Mouse (Mus musculus): ENCODE data around the gene Tmprss11f. TPM values are rescaled to one million over a fixed set of nuclear protein-coding genes. Genes with fewer than 3 reads are reported as not detected.

Tmprss11f gene
- polyA plus RNA-seq, 1 experiment = not detected

DNA sequence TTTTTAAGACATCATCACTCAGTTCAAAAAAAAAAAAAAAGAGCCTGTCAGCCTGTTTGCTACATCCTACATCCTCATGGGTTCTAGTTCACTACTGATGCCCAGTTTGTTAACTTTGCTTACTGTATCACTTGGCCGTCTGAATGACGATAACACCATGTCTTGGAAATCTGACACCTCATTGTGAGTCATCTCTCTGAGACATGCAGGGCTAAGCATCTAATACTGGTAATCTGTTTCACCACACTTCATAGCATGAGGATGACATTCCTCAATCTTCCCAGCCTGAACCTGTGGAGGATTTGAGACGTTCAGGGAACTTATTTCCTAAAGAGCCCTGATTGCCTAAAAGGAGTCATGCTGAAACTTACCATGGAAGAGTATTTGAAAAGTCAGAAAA lies 91.6 kb downstream of the Tmprss11f start:
- no peak overlapping the region for H3K27ac ChIP-seq (ENCODE audit: insufficient read depth, low read length)
- no peaks in the 10 kb centered on the region; the same call in 1 of the 2 replicates for H3K4me1 ChIP-seq (ENCODE audit: control insufficient read depth, insufficient read depth, low read length)
- H3K4me3 ChIP-seq (ENCODE audit: insufficient read depth, low read length) = no peak overlapping the region
- TF ChIP-seq CTCF (IDR thresholded peaks at IDR 0.05; ENCODE audit: borderline replicate concordance, insufficient read depth, low read length) (no peak), POLR2A (IDR thresholded peaks at IDR 0.05; ENCODE audit: low read depth, low read length) (no peak)

DNA sequence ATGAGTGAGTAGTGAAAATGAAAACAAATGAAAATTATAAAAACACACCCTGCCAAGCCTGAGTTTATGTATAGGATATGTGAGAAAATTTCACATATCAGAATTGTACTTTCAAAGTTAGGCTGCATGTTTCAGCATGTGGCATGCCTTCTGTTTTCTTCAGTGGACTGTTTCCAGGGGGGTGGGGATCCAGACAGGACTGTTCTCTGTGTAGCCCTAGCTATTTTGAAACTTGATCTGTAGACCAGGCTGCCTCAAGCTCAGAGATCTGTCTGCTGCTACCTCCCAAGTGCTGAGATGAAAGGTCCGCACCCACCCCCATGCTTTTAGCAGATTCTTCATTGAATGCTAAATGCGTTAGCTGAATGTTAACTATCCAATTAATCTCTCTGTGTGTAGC lies 103.5 kb downstream of the Tmprss11f start:
- Histone ChIP-seq H3K4me3 (ENCODE audit: insufficient read depth, low read length) (no peak overlapping the region), H3K4me1 (ENCODE audit: control insufficient read depth, insufficient read depth, low read length) (no peaks in the 10 kb centered on the region), H3K27ac (ENCODE audit: insufficient read depth, low read length) (no peak overlapping the region)
- TF ChIP-seq POLR2A (IDR thresholded peaks at IDR 0.05; ENCODE audit: low read depth, low read length) (no peak), CTCF (IDR thresholded peaks at IDR 0.05; ENCODE audit: borderline replicate concordance, insufficient read depth, low read length) (no peak)

DNA sequence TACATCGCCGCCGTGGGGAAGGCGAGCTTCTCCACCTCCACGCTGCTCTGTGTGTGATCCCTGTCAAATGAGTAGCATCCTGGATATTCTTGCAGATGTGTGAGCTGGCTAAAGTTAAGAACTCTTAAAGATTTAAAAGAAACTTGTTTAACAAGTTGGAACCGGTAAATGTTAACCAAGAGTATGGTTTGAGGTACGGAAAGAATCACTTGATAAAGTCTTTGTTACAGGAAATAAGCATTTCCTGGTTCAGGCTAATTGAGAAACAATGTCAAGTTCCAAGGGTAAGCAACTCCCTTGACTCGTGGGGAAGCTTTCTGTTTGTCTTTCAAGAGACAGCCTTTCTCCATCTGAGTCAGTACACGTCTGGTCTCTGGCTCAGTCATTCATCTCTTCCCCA lies 113.7 kb downstream of the Tmprss11f start, which contains the start of gene Tmprss11g:
Tmprss11g (minus strand) TSS at position 101 of the 400 bp plus-strand sequence.
- no peaks in the 10 kb centered on the region for H3K4me1 ChIP-seq (ENCODE audit: control insufficient read depth, insufficient read depth, low read length)
- H3K4me3 ChIP-seq (ENCODE audit: insufficient read depth, low read length) = no peak within 1 kb of the TSS
- TF ChIP-seq CTCF (IDR thresholded peaks at IDR 0.05; ENCODE audit: borderline replicate concordance, insufficient read depth, low read length) (no peak), POLR2A (IDR thresholded peaks at IDR 0.05; ENCODE audit: low read depth, low read length) (no peak)
- H3K27ac ChIP-seq (ENCODE audit: insufficient read depth, low read length) = no peak within 1 kb of the TSS

DNA sequence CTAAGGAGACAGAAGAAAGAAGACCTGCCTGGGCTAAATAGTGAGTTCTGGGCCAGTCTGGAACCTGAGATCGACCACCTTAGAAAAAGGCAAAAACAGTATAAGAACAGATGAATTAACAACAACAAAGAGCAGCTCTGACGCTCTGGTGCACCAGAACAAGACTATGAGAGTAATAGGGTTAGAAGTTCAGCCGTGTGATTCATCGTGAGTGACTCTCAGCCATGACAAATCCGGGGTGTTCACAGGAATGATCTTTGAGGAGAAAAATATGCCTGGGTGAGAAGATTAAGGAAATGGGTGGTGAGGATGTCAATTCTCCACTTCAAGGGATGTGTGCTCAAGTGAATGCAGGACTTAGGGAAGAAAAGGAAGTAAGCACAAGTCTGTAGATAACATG lies 120.7 kb downstream of the Tmprss11f start:
- H3K27ac ChIP-seq (ENCODE audit: insufficient read depth, low read length) = no peak overlapping the region
- no peak for TF ChIP-seq POLR2A (IDR thresholded peaks at IDR 0.05; ENCODE audit: low read depth, low read length)
- TF ChIP-seq CTCF (IDR thresholded peaks at IDR 0.05; ENCODE audit: borderline replicate concordance, insufficient read depth, low read length) = no peak
- H3K4me3 ChIP-seq (ENCODE audit: insufficient read depth, low read length) = no peak overlapping the region
- no peaks in the 10 kb centered on the region for H3K4me1 ChIP-seq (ENCODE audit: control insufficient read depth, insufficient read depth, low read length)

DNA sequence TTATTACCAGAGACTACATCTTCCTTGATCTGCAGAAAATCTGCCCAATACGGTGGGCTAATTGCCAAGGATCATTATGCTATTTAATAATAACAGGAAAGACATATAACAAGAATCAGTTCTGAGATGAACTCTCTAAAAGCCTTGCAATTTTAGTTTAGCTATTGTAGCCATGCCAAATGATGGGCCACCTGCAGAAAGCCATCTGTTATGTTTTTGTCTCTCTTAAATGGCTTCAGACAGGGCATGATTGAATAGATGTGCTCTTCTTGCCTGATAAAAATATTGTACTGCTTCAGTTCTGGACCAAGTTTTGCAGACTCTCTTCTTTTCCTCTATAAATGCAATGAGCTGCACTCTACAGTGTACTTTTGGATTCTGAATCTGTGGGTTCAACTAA lies 138.8 kb downstream of the Tmprss11f start:
- no peak overlapping the region for H3K4me3 ChIP-seq (ENCODE audit: insufficient read depth, low read length)
- no peaks in the 10 kb centered on the region for H3K4me1 ChIP-seq (ENCODE audit: control insufficient read depth, insufficient read depth, low read length)
- no peak overlapping the region for H3K27ac ChIP-seq (ENCODE audit: insufficient read depth, low read length)
- TF ChIP-seq POLR2A (IDR thresholded peaks at IDR 0.05; ENCODE audit: low read depth, low read length) (no peak), CTCF (IDR thresholded peaks at IDR 0.05; ENCODE audit: borderline replicate concordance, insufficient read depth, low read length) (no peak)

DNA sequence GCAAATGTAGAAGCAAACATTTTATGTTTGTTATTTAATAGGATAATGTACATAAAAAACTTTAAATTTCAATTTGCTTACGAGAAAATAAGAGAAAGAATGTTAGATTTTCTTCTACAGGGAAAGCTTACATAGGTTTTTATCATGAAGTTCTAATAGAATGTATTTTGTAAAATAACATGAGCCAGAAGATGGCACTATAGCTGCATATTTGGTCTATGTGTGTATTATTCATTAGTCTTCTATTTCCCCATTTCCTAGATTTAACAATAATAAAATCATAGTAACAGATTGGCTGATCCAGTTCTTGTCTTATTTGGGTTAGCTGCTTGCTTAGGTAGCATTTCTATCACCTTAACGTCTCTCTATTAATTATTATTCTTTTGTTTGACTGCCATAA lies 149.7 kb downstream of the Tmprss11f start:
- Histone ChIP-seq H3K4me3 (ENCODE audit: insufficient read depth, low read length) (no peak overlapping the region), H3K4me1 (ENCODE audit: control insufficient read depth, insufficient read depth, low read length) (no peaks in the 10 kb centered on the region), H3K27ac (ENCODE audit: insufficient read depth, low read length) (no peak overlapping the region)
- no peak for TF ChIP-seq CTCF (IDR thresholded peaks at IDR 0.05; ENCODE audit: borderline replicate concordance, insufficient read depth, low read length)
- no peak for TF ChIP-seq POLR2A (IDR thresholded peaks at IDR 0.05; ENCODE audit: low read depth, low read length)

DNA sequence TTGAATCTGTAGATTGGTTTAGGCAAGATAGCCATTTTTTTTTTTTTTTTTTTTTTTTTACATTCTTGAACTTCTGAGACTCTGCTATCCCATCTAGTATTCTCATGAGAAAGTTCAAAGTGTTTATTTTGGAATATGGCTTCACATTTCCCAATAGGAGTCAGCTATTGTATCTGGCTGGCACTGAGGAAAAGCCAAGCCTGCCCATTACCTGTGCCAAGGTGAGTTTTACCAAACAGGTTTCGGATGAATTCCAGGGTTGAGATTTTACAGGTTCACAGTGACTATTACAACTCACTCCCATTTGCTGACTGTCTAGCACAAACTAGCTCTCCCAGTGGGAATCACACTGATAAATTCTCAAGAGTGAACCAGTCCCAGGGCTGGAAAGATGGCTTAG lies 150.2 kb downstream of the Tmprss11f start:
- Histone ChIP-seq H3K4me3 (ENCODE audit: insufficient read depth, low read length) (no peak overlapping the region), H3K4me1 (ENCODE audit: control insufficient read depth, insufficient read depth, low read length) (no peaks in the 10 kb centered on the region), H3K27ac (ENCODE audit: insufficient read depth, low read length) (no peak overlapping the region)
- no peak for TF ChIP-seq POLR2A (IDR thresholded peaks at IDR 0.05; ENCODE audit: low read depth, low read length)
- TF ChIP-seq CTCF (IDR thresholded peaks at IDR 0.05; ENCODE audit: borderline replicate concordance, insufficient read depth, low read length) = no peak

DNA sequence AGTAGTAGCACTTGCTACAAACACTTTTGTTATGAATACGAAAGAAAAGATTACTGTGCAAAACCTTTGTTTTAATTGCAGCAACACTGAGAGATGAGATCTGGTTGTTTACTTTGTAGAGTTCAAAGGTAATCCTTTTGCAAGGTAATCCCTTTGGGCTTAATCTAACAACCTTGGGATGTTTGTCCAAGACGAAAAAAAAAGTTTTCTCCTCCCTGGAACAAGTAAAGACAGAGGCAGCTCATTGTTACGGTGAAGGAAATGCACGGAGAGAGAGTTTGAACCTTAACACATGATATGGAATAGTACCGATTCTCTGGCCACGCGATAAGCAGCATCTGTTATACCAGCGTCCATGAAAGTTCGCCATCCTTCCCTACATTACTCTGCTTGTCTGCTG lies 158.4 kb downstream of the Tmprss11f start:
- no peak for TF ChIP-seq POLR2A (IDR thresholded peaks at IDR 0.05; ENCODE audit: low read depth, low read length)
- no peak for TF ChIP-seq CTCF (IDR thresholded peaks at IDR 0.05; ENCODE audit: borderline replicate concordance, insufficient read depth, low read length)
- H3K4me3 ChIP-seq (ENCODE audit: insufficient read depth, low read length) = no peak overlapping the region
- H3K4me1 ChIP-seq (ENCODE audit: control insufficient read depth, insufficient read depth, low read length) = no peaks in the 10 kb centered on the region
- H3K27ac ChIP-seq (ENCODE audit: insufficient read depth, low read length) = no peak overlapping the region

Other genes with a start within 250 kb of the Tmprss11f start
- gene Tmprss11a, start 163.4 kb downstream of the Tmprss11f start, polyA plus RNA-seq (2011; ENCODE audit: insufficient read length, low read depth, missing spikeins) = not detected in 2 replicates
- gene Tmprss11g, start 113.8 kb downstream of the Tmprss11f start, polyA plus RNA-seq (2011; ENCODE audit: insufficient read length, low read depth, missing spikeins) = not detected in 2 replicates
- gene Tmprss11b, start 43.9 kb upstream of the Tmprss11f start, polyA plus RNA-seq (2011; ENCODE audit: insufficient read length, low read depth, missing spikeins) = not detected in 2 replicates
- gene Tmprss11e, start 113.4 kb upstream of the Tmprss11f start, polyA plus RNA-seq (2011; ENCODE audit: insufficient read length, low read depth, missing spikeins) = not detected in 2 replicates
- 48.1 and 58.5 TPM in 2 replicates for gene Ythdc1, start 171.8 kb upstream of the Tmprss11f start, polyA plus RNA-seq (2011; ENCODE audit: insufficient read length, low read depth, missing spikeins)